Mouse (Mus musculus) embryo, embryonic 11 days (tissue): ENCODE measurements around the gene Krtap4-2.
"Not testable (repeated sequence)": the region's sequence is repeated elsewhere in the genome, so short reads cannot be mapped to it uniquely, and the experiment has no call there.

Experiments used
- DNase-seq: peaks from one replicate; pipeline ENCODE4 v3.0.0-alpha.2; 2015

Gene Krtap4-2

GRCm38 (mm10) chr11:99634653-99635134 is at the start of gene Krtap4-2:
Gene Krtap4-2, minus strand, starts transcription at chr11:99635084.
- DNase-seq: no peak

GRCm38 (mm10) chr11:99683481-99683880 is 48.6 kb upstream of the Krtap4-2 start:
- no peak for DNase-seq

- no peak for DNase-seq
These were observed 31.0 kb upstream of the Krtap4-2 start, which contains the start of gene Krtap4-6 for GRCm38 (mm10) chr11:99665860-99666259. Gene Krtap4-6, minus strand, starts transcription at chr11:99665960.

- no peak for DNase-seq
These were observed 27.9 kb upstream of the Krtap4-2 start for GRCm38 (mm10) chr11:99662802-99663201.

- no peak for DNase-seq
These were observed 24.4 kb upstream of the Krtap4-2 start for GRCm38 (mm10) chr11:99659256-99659655.

GRCm38 (mm10) chr11:99658467-99659010 is 23.7 kb upstream of the Krtap4-2 start, which contains the start of gene Gm11563:
Gene Gm11563, minus strand, starts transcription at chr11:99658960.
- DNase-seq: not testable (repeated sequence)

- no peak for DNase-seq
These were observed 22.2 kb upstream of the Krtap4-2 start for GRCm38 (mm10) chr11:99657051-99657450.

- DNase-seq: no peak
These were observed 15.3 kb upstream of the Krtap4-2 start, which contains the start of gene Gm11555 for GRCm38 (mm10) chr11:99650136-99650535. Gene Gm11555, minus strand, starts transcription at chr11:99650236.

- DNase-seq: no peak
These were observed 11.6 kb upstream of the Krtap4-2 start for GRCm38 (mm10) chr11:99646444-99646843.

- DNase-seq: no peak
These were observed 9.5 kb upstream of the Krtap4-2 start for GRCm38 (mm10) chr11:99644351-99644750.

- not testable (repeated sequence) for DNase-seq
These were observed 8.8 kb upstream of the Krtap4-2 start, which contains the start of gene Krtap4-7 for GRCm38 (mm10) chr11:99643635-99644139. Gene Krtap4-7, minus strand, starts transcription at chr11:99644089.

GRCm38 (mm10) chr11:99640926-99641325 is 6.0 kb upstream of the Krtap4-2 start:
- no peak for DNase-seq

GRCm38 (mm10) chr11:99637086-99637485 is 2.2 kb upstream of the Krtap4-2 start:
- no peak for DNase-seq

GRCm38 (mm10) chr11:99633293-99633692 is 1.6 kb downstream of the Krtap4-2 start:
- no peak for DNase-seq

- DNase-seq: no peak
These were observed 4.0 kb downstream of the Krtap4-2 start for GRCm38 (mm10) chr11:99630890-99631289.

GRCm38 (mm10) chr11:99628138-99628537 is 6.7 kb downstream of the Krtap4-2 start, which contains the start of gene Krtap4-1:
Gene Krtap4-1, minus strand, starts transcription at chr11:99628238.
- no peak for DNase-seq

GRCm38 (mm10) chr11:99620335-99620734 is 14.5 kb downstream of the Krtap4-2 start, which contains the start of gene Gm11562:
Gene Gm11562, minus strand, starts transcription at chr11:99620435.
- no peak for DNase-seq

- DNase-seq: no peak
These were observed 20.0 kb downstream of the Krtap4-2 start, which contains the start of gene Krtap2-4 for GRCm38 (mm10) chr11:99614796-99615363. Gene Krtap2-4, minus strand, starts transcription at chr11:99614846.

- not testable (repeated sequence) for DNase-seq
These were observed 24.8 kb downstream of the Krtap4-2 start, which contains the start of gene Gm11937 for GRCm38 (mm10) chr11:99610089-99610488. Gene Gm11937, minus strand, starts transcription at chr11:99610189.

- DNase-seq: no peak
These were observed 25.8 kb downstream of the Krtap4-2 start for GRCm38 (mm10) chr11:99609126-99609525.

- DNase-seq: not testable (repeated sequence)
These were observed 31.7 kb downstream of the Krtap4-2 start, which contains the start of gene Gm11938 for GRCm38 (mm10) chr11:99603208-99603607. Gene Gm11938, minus strand, starts transcription at chr11:99603308.

- DNase-seq: not testable (repeated sequence)
These were observed 37.1 kb downstream of the Krtap4-2 start, which contains the start of gene Krtap9-3 for GRCm38 (mm10) chr11:99597742-99598141. Gene Krtap9-3, minus strand, starts transcription at chr11:99598105.

- no peak for DNase-seq
These were observed 43.9 kb downstream of the Krtap4-2 start, which contains the start of gene Krtap1-3 for GRCm38 (mm10) chr11:99590981-99591380. Gene Krtap1-3, minus strand, starts transcription at chr11:99591339.
